Mouse (Mus musculus) layer of hippocampus, adult 11-12 months (tissue): ENCODE results near the gene Gpx2.

ENCODE experiments used
- DNase-seq: peaks from one replicate; pipeline ENCODE4 v3.0.0; 2022; ENCODE audit warnings: low spot score

The Gpx2 gene

DNA sequence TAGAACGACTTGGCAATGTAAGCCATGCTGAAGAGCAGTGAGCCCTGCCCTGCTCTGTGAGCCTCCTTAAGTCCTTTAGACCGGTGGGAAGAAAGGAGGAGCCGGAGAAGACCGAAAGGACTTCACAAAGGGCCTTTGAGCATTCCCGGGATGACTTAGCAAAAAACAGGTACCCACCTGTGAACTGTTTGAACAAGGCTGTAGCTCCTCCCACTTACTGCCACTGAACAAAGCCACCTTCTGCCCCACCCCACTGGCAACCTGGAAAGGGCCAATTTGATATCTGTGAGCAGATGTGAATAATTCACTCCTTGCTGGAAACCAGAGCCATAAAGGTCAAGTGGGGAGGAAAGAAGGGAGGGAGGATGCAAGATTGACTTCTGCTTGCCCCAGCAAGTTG, at the start of gene Gpx2:
TSS of gene Gpx2 (minus strand) at position 205 of the 400 bp plus-strand sequence.
- DNase-seq, result no peak

DNA sequence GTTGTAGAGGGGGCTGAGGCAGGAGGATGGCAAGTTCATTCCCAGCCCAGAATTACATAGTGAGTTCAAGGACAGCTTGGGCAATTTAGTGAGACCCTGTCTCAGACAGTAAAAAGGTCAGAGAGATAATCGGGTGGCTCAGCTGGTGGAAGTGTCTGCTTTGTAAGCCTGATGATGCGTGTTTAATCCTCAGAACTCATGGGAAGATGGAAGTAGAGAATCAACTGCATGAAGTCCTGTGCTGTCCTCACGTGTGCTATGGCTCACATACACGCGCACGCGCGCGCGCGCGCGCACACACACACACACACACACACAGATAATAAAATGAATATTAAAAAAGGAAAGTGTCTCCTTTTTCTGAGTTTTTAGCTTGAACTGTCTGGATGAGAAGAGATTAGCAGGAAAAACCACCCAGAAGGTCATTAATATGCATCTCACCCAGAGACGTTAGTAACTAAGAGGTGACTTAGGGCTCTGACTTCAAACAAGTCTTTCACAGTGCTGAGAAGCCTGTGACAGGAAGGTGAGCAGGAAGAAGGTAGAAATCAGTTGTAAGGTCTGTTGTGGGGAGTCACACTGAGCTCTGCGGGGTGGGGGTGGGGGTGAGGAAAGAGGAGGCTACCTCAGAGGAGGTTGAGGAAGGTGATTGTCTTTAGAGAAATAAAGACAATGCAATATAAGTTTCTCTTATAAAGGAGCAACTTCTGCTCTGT, 49.1 kb upstream of the Gpx2 start:
- DNase-seq, result no peak

DNA sequence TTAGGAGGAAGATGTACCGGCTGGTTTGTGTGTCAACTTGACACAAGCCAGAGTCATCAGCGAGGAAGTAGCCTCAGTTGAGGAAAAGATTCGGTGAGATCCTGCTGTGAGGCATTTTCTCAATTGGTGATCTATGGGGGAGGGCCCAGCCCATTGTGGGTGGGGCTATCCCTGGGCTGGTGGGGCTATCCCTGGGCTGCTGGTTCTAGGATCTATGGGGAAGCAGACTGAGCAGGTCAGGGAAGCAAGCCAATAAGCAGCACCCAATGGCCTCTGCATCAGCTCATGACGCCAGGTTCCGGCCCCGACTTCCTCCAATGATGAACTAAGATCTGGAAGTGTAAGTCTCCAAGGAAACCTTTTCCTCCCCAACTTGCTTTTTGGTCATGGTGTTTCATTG, 44.7 kb upstream of the Gpx2 start:
- DNase-seq, result no peak

- DNase-seq, result no peak
Observed at GRCm38 (mm10) chr12:76839298-76839697, 43.9 kb upstream of the Gpx2 start.

- no peak for DNase-seq
Observed at GRCm38 (mm10) chr12:76837844-76838650, 42.7 kb upstream of the Gpx2 start.

DNA sequence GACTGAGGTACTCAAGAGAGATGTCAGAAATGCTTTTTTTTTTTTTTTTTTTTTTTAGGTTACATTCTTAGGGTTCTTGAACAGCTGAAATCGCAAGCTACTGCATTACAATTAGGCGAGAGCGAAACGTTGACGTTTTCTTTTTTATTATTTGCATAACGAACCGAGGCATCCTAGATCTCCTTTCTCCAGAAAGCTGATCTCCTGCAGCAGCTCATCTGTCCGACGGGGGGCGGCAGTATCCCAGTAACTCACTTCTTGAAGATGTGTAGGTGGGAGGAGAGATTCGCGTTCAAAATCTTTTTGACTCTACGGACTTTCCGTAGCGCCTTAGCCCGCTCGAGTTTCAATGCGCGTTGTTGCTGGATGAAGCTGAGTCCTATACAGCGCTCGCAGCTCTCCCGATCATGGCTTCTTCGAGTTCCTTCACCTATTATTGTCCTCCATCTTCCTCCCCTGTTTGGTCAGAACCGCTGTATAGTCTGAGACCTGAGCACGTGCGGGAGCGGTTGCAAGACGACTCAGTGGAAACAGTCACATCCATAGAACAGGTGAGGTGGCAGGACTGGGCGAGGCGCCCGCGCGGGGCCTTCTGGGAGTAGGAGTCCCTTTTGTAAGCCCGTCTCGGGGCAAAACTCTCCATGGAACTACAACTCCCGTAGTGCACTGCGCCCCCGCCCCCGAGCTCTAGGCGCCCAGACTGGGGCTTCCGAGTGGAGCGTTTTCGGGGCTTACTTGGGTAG, 41.9 kb upstream of the Gpx2 start:
- peak; percentile 99 for DNase-seq

DNA sequence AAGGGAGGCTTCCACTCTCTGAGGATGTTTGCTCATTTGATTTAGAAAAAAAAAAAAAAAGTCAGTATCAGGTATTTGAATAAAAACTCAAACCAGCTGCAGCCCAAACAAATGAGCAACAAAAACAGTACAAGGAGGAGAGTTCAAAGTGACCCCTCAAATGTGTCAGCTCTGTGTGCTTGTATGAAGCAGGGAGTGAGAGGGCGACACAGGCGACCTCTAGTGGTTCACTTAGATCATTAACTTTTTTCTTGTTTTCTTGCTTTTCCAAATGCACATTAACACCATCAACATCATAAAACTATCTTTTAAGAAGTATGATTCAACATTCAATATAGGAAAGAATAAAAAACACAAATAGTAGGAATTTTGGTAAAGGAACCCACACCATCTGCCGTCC, 37.4 kb upstream of the Gpx2 start:
- DNase-seq, result no peak

DNA sequence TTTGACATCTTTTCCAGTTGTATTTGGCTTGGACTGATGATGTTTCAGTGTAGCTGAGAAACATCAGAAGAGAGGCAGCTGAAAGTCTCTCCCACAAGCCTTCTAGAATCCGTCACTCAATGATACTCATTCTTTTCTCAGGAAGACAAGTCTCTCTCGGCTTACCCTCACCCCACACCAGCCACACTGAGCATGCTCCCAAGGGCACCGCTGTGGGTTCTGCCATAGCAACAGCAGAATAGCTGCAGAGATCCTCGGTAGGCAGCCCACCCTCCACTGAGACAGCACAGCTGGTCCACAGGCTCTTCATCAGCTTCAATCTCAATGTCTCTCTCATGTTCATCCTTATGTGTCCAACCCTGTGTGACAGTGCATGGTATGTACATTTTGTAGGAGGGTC, 29.9 kb upstream of the Gpx2 start:
- no peak for DNase-seq

GRCm38 (mm10) chr12:76822651-76823041, 27.3 kb upstream of the Gpx2 start, which contains the start of gene Rab15:
Gene Rab15 (minus strand): TSS chr12:76822908.
- no peak for DNase-seq

DNA sequence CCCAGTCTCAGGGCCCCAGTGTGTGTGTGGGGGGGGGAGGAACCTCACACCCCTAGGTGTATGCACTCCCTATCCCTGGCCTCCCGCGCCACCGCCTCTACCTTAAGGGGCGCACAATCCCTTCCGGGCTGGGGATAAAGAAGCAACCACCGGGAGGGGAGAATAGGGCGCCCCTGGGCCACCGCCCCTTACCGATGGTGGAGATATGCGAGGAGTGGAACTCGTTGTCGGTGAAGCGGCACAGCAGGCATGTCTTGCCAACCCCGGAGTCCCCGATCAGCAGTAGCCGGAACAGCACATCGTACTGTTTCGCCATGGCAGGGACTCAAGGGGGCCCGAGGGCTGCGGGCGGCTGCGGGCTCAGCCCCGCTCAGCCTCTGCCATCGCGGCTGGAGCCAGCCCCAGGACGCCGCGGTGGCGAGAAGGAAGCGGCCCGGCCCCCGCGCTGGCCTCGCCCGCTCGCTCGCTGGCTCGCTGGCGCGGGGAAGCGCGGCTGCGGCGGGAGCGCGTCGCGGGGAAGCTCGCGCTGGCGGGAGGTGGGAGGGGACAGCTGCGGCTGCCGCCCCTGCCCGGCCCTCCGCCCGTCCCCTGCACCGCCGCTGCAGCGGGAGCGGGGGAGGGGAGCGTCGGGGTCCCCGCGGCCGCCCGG, 26.8 kb upstream of the Gpx2 start:
- peak; percentile 33 for DNase-seq

DNA sequence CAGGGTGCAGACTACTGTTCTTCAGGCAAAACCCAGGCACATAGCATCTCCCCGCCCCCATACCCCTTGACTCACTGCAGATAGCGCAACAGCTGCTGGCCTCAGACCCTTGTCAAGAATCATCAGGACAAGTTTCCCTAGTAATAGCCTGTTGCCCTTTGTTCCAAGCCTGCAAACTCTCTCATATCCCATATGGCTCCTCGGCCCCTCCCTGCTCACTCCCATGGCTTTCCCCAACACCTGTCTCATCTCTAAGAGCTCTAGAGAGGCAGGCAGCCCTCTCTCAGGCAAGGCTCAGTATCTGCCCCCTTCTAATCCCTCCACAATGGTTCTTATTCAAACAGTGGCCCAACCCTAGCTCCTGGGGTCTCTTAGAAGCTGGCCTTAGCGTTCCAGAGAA, 25.3 kb upstream of the Gpx2 start:
- DNase-seq, result no peak

DNA sequence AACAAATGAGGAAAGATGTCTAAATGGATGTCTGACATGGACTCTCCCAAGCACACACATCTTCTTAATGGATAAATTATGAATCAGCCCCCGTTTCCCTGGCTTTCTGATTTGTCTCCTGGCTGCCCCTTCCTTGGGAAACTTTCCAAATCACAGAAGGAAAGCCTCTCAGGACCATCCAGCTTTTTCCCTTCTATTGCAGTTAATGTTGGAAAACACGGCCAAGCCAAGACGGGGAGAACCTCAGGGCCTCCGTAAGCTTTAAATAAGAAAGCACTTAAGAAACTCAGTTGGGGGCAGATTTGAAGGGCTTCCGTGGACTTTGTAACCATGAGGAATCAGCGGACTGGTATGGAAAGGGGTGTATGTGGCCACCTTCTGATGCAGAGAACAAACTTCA, 24.5 kb upstream of the Gpx2 start:
- no peak for DNase-seq

DNA sequence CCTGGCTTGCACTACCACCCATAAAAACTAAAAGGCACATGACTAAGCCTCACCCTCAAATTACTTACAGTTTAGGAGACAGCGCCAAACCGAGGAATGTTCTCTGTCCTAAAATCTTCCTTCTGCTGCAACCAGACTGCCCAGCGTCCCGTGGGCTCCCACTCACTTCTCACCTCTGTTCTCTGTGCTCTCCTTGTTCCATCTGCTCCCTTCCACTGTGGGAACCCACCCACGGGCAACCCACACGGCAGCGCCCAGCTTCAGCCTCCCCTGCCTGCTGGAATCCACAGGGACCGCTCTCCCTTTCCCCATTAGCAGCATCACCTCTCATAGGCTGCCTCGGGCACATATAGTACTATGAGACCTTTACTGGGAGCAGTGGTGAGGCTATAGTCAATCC, 23.6 kb upstream of the Gpx2 start:
- DNase-seq, result peak; percentile 54

DNA sequence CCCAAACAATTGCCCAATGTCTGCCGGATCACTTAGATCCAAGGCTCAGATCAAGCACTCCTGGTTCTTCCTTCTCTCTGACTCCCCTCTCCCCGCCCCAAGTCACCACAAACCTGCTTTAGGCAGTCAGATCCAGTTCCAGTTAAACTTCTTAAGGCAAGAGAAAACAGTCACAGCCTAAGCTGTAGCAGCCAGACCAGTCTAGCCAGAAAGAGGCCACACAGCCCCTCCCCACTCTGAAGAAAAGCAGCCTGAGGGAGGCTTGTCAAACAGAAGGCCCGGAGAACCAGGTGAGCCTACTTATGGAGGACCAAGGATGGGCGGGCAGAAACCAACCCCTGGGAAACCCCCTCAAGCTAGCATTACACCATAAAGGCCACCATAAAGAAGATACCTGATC, 22.8 kb upstream of the Gpx2 start:
- DNase-seq, result no peak

GRCm38 (mm10) chr12:76817176-76817575, 21.8 kb upstream of the Gpx2 start:
- no peak for DNase-seq

DNA sequence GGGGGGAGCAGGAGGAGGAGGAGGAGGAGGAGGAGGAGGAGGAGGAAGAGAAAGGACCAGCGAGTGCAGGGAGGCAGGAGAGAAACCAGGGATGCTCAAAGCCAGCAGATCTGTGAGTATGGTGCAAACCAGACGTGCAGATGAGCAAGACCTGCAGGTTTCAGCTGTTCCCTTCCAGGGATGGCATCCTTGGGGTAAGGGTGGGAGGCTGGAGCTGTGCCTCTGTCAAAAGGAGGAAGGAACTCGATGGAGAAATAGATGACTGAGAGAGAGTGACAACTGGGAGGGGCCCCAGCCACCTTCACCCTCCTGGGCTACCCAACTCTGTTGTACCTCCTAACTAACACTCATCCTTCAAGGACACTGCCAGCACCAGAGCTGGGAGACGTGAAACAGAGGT, 21.4 kb upstream of the Gpx2 start:
- DNase-seq, result no peak

DNA sequence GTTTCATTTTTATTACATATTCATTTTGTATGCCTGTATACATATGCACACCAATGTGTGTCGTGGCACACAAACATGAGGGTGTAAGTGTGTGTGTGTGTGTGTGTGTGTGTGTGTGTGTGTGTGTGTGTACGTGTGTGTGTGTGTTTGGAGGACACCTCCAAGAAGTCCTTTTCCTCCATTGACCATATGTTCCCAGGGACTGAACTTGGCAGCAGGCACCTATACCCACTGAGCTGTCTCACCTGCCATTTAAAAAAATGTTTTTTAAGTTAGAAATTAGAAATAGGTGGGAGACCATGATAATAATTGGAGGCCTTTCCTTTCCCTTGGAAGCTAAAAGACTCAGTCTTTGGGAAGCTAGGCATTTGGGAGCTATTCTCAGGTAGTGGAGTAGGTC, 18.8 kb upstream of the Gpx2 start:
- DNase-seq, result no peak

DNA sequence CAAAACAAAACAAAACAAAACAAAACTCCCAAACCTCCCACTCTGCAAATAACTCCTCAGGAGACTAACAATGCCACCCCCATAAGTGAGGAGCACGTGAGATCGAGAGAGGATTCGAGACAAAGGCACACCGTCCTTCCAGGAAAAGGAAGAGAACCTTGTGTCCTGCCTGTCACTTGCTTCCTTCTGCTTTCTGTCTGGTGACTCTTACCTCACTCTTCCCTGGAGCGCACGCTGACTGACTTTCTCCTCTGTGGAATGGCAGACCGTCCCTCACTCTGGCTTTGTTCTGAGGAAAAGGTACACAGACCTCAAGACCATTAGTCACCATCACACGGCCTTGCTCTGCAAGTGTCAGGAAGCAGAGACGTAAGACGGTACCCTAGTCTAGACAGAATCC, 18.2 kb upstream of the Gpx2 start:
- no peak for DNase-seq

GRCm38 (mm10) chr12:76811006-76811405, 15.7 kb upstream of the Gpx2 start:
- no peak for DNase-seq

GRCm38 (mm10) chr12:76810491-76810890, 15.1 kb upstream of the Gpx2 start:
- no peak for DNase-seq

GRCm38 (mm10) chr12:76807796-76808195, 12.4 kb upstream of the Gpx2 start:
- no peak for DNase-seq

- DNase-seq, result no peak
Observed at GRCm38 (mm10) chr12:76805056-76805811, 9.9 kb upstream of the Gpx2 start.
